Mouse (Mus musculus) lung, postnatal 25 days (tissue): ENCODE results near the gene Hhatl.

ENCODE experiments used
- DNase-seq: peaks from one replicate; pipeline ENCODE4 v3.0.0; 2022; ENCODE audit warnings: low spot score

Hhatl gene

DNA sequence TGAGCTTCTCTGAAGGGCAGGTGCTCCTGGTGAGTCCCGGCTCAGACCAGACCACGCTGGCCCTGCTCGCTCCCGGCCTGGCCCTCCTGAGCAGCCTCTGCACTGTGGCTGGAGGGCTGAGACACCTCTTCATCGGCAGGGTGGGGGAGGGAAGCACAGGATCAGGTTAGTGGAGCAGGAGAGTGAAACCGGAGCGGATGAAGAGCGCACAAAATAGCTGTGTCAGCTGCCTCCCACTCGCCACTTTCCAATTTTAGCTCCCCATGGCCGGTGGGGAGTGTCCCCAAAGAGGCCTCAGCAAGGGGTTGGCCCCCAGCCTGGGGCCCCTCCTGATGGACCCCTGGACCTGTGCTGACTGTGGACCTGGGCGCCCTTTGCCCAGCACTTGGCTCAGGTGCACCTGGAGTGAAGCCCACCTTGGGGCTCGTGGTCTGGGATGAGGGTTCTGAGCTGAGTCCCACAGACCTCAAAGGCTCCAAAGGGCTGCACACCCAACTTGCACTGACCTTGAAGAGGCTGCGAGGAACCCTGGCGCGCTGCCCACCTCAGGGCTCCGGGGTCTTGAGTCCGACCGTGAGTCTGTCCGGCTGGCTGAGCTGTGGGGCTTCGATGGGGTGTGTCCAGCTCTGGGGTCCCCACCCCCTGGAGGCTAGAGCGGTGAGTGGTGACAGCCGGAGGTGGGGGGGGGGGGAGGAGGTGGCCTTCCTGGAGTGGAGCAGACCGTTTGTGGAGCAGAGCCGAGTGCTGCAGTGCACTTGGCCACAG is at the start of gene Hhatl:
Gene Hhatl (minus strand): TSS at position 751 of the 765 bp plus-strand sequence.
- DNase-seq: no peak

- no peak for DNase-seq
These were observed 47.3 kb upstream of the Hhatl start for GRCm38 (mm10) chr9:121839622-121839965.

GRCm38 (mm10) chr9:121838829-121839621 is 46.7 kb upstream of the Hhatl start, which contains the start of gene Ccdc13:
Gene Ccdc13, minus strand, starts transcription at chr9:121839461.
- peak; percentile 74 for DNase-seq

GRCm38 (mm10) chr9:121838008-121838407 is 45.7 kb upstream of the Hhatl start:
- DNase-seq: no peak

GRCm38 (mm10) chr9:121833825-121834224 is 41.5 kb upstream of the Hhatl start:
- DNase-seq: no peak

- peak; percentile 79 for DNase-seq
These were observed 38.6 kb upstream of the Hhatl start for GRCm38 (mm10) chr9:121830956-121831293.

DNA sequence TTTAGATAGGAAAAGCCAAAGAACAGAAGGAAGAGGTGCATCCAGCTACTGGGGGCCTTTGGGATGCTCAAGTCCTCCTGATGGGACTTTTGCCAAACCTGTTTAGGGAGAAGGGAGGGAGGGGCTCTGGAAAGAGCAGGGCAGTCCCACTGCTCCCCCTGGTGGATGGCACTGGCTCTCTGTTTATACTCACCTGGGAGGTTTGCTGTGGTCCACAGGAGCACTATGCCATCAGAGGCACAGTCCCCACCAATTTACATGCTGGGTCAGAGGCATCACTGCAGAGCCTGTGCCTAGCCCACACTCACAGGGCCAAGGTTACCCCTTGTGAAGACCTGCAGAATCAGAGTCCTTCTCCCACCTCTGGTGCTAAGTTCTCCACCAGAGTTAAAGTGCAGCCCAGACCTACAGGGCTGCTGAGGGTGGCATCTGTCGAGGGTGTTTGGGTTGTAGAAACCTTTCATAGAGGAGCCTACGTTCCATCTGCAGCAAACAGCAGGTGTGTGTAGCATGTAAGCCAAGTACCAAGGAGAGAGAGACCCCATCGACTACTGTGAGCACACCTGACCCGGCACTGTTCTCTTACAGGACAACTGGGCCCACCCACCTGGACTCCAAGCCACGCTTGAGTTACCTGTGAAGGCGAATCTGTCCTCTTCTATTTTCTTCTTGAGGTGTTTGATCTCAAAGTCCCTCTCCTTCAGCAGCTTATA is 38.1 kb upstream of the Hhatl start:
- DNase-seq: peak; percentile 32

GRCm38 (mm10) chr9:121829270-121829992 is 37.1 kb upstream of the Hhatl start:
- no peak for DNase-seq

DNA sequence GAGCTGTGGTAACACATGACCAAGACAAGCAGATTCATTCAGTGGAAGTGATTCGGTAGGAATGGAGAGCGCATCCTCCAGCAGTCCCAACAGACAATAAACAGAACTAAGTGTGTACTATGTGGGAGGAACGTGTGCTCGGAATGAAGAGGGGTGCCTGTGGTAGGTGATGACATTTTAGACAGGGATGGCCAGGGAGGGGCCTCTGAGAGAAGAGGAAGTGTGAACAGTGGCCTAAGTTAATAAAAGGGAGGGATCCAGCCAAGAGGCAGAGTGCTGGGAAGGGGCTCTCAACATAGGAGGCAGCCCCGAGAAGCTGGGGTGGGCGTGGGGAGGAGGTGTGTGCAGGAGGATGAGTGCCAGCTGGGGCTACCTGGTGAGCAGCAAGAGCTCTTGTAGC is 36.0 kb upstream of the Hhatl start:
- DNase-seq: no peak

DNA sequence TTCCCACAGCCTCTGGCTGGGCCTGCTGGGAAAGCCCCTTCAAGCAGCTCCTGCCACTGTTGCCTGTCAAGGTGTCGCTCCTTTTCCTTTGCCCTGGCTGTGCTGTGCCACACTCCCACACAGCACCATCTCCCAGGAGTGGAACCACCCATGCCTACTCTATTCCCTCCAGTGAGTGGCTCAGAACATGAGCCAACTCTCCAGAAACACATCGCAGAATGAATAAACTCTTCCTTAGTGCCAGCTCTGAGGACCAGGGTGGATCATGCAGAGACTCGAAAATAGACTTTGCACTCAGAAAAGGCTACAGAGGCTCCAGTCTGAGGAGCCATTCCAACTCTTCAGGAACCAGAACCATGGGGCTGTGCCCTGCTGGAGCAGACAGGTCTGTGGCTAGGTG is 34.0 kb upstream of the Hhatl start:
- DNase-seq: no peak

DNA sequence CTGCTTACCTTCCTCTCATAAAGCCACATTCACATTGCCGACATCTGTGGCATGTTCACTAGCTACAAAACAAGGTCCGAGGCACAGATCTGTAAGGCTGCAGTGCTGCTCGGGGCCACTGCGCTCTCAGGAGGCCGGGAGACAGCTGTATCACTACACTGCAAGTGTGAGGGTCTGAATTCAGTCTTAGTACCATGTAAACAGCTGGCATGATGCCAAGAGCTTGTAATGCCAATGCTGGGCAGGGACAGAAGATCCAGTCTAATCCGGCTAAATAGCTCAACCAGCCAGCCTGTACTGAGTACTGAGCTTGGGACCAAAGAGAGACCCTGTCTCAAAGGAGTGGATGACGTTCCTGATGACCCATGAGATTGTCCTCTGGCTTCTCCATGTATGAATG is 31.7 kb upstream of the Hhatl start:
- no peak for DNase-seq

DNA sequence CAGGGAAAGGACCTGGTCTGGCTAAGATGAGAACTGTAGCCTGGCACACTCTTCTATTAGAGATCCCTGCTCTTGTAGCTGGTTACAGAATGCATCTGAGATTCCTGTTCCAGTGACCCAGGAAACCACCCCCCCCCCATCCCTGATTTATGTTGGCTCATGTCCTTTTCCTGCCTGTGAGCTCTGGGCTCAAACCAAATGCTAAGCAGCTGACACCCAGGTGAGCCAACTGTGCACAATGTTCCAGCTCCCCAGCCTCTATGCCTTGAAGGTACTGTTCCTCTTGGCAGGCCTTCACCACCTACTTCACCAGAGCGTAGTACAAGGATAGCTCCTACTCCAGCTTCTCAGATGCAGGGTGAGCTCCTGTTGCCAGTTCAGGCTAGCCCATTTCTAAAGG is 30.7 kb upstream of the Hhatl start:
- DNase-seq: no peak

DNA sequence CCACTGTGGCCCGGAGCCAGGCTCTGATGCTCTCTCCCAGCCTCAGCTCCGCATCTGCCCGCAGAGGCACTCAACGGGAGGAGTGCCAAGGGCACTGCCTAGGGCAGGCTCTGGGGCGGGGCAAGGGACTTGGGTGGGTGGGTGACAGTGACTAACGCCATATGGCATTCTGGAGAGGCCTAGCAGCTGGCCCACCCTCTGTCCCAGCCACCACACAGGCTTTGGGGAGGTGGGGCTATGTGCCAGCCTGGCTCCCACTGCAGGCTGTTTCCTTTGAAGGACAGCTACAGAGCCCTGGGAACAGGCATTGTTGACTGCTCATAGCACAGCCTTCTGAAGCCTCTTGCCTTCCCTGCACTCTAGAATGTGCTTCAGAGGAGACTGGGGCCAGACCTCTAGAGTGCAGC is 30.3 kb upstream of the Hhatl start:
- DNase-seq: peak; percentile 20

DNA sequence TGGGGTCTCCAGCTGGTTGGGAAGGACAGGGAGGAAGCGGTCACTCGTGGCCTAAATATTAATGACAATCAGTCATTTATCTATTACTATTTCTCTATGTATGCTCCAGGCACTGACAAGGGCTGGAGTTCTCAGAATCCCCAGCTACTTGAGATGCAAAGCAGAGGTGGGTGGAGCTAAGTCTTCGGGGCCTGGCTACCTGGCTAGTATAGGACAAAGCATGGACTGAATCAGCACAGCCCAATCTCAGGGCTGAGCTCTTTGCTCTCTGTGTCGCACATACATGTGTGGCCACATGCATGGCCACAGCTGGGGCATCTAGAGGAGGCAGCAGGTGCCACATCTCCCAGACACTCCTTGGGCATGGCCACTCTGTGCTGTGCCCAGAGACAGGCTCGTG is 28.5 kb upstream of the Hhatl start:
- DNase-seq: no peak

DNA sequence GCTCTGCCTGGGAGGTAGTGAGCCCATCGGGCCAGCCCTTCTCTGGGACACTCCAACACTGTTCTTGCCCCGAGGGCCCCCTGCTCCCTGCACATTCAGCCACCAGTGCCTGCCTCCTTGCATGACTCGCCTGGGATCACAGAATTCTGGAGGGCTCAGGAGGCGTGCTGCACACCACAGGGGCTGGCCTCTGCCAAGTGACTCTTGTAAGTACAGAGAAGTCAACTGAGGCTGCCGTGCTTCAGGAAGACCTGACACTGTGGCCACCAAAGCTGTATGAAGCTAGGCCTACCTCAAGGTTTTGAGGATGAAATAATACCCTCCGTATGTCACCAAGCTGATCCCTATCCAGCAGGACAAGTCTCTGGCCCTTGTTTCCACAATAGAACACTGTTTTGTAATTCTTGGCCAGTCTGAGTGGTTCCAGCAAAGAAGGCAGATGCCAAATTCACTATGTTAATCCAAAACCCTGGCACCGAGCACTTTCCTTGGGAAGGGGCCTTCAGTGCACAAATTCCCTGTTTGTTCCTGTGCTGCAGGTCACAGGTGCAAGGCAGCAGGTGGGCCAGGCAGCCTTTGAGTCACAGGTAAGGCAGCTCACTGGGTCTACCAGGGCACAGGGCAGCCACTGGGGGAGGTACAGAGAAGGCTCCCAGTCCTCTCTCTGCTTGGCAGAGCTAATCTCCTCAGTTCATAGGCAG is 27.6 kb upstream of the Hhatl start:
- DNase-seq: no peak

DNA sequence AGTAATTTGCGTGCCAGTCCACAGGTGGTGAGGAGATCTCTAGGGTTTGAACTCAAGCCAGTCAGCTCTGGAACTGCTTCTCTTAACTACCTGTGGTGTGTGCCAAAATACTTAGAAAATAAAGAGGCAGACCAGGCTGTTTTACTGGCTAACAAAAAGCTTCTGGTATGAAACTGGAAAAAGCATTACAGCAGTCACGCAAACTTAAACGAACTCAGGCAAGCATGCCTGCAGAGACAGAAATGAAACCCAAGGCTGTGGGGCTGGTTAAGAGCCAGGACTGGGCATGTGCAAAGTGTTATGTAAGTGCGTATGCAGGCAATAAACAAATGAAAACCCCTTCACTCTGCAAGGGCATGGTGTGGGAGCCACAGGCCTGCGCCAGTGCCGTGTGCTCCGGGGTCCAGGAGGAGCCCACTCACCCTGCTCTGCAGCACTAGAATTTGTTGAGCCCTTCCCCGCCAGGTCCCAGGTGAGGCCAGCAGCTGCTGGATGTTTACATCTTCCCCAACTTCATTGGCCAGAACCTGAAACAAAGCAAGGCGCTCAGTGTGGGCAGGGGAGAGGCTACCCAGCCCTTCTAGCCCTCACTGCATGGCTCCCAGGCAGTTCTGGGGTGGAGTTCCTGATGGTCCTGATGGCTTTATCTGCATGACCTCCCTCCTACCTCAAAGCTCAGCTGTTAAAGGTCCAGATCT is 26.9 kb upstream of the Hhatl start:
- DNase-seq: peak; percentile 63

DNA sequence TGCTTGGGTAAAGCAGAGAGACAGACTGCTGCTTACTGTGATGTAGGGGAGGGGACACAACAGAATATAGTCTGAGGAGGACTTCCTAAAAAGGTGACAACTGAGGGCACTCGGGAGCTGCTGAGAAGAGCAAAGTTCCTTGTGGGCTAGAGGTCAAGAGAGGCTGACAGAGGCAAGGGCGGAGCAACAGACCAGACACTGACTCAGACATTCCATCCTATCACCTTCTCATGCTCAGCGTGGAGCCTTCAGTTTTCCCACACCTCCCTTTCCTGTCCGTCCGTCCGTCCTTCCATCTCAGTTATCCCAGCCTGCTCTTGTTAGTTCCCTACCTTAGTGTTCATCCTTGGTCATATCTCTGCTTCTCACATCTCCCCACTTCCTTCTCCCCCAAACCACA is 22.9 kb upstream of the Hhatl start:
- no peak for DNase-seq

DNA sequence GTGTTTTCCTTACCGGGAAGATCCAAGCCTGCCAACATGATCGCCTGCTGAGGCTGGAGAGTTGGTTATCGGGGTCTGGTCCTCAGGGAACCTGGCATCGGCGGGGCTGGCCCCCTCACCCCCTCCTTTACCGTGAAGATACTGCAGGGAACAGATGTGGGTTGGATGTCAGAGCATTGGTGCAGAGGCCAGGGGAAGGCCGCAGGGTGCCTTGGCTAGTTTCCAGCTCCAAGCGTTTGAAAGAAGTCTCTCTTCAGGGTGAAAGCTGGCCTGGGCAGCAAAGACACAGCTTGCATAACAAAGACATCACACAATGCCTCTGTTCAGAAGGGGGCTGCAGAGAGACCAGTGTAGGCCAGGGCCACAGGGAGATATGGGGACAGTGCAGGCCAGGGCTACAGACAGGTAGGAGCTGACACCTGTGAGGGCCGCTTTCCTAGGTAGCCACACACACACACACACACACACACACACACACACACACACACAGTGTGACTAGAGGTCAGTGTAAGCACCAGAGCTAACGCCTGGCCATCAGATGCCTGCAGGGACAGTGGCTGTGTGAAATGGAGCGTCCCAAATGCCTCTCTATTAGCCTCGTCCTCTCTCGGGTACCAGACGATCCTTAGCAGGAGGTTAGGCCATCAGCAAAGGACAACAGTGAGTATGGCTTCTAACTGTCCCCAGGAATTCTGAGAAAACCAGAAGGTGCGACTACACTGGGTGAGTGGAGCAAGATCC is 17.9 kb upstream of the Hhatl start:
- DNase-seq: no peak

DNA sequence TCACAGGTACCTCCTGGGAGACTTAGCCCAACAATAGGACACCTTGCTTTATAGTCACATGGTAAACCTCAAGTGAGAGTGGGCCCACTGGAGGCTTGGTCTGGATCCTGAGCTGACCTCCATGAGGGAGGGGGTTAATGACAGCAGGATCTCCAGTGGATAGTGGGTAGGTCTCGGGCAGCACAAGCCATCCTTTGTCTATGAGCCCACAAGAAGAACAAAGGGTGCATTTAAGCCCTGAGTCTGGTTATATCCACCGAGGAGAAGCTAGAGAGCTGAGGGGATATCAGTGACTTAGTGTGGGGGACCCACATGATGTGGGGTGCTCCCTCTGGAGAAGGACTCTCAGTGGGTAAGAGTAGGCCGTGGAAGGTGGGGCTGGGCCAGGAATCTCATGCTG is 16.2 kb upstream of the Hhatl start:
- DNase-seq: no peak

GRCm38 (mm10) chr9:121807947-121808346 is 15.6 kb upstream of the Hhatl start:
- no peak for DNase-seq
